Mouse (Mus musculus) CD4-positive helper T cell, adult 2 months (primary cell): ENCODE measurements at regions not wholly inside any gene's neighbourhood (a gene's known extent, or its start where the extent isn't known, plus 50 kb on each side); places are given as distances from the start of the nearest gene placed in this dataset.

ENCODE experiments used
- DNase-seq: peaks from one replicate; pipeline ENCODE4 v3.0.0-alpha.2; 2012; ENCODE audit warnings: low read depth, missing footprints, low spot score

DNA sequence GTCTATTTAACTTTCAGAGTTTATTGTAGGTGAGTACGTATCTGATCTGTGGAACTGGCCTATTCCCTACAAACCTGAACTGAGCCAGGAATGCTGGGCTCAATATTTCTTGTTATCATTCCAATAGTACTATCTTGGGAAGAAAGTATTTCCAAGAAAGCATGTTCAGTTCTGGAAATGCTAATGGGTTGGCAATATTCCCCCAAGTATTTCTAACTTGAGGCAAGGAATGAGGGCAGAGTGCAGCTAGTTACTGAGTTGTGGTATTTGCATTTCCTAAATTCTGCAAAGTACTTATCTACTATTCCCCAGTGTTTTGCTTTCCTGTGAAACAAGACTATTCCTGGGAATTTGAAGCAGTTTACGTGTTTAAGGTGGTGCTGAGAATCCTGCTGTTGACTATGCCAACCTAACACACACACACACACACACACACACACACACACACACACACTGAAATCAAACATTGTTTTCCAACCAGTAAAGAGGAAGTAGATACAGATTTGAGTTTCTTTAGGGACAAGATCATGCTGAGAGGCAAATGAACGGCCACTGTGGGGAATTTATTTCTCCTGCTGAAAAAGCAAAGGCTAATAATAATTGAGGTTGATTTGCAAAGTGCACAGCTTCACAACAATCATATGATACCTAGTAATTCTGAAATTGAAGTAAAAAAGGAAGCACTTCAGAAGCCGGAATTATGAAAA is 1248.4 kb upstream of the Zeb2 start:
- DNase-seq = no peak

DNA sequence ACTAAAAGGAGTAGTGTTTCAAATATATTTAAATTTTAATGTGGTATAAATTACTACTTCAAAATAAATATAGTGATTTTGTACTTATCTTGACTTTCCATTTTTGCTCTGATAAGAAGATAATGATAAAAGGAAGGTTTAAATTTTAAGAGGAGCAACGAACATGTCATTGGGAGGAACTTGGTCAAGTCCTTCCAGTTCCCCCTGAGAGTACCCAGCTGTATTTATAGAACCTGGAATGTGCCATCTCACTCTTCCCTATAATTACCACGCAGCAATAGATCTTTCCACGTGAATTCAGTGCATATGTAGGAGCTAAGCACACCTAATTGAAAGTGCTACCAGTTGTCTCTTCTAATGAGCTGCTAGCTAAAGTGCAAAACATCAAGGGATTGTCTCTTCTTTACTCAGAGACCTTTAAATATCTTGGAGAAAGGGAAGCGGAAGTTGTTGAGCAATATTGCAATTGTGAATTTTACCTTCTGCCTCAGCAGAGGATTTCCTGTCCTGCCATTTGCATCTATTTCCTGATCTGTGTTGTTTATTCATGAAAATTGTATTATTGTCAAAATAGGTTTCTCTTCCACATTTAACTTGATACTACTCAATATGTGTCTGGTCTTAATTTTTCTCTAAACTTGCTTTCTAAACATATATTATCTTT is 1243.0 kb upstream of the Zeb2 start:
- no peak for DNase-seq

DNA sequence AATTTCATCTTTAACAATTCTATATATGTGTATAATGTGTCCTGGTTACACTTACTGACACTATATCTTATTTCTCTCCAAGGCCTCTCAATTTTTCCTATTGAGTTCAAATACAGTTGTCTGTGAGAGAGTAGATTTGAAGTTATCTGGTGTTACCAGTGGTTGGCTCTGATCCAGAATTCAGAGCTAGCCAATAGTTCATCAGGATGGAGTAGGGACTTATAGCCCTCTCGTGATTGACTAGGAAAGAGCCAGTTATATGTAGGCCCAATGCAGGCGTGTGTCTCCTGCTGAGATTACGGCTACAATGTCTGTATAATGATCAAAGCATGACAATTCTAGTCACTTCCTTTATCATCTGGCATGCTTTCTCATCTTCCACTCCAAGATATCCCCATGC is 1241.0 kb upstream of the Zeb2 start:
- no peak for DNase-seq

DNA sequence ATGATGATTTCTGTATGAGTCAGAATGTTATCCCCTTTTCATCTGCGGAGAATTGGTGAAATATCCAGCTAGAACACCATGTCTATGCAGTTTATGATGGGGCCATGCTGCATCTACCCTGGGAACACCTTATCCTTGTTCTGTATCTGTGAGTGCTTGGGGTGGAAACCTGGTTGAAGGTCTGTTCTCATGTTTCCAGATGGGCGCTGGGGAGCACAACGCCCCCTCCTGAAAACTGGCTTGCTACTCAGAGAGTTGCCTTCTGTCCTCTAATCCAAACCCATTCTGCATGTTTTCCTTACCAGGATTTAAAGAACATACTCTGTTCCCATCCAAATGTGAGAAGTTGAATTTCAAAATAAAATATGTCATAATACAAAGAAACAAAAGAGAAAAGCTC is 1239.5 kb upstream of the Zeb2 start:
- no peak for DNase-seq

DNA sequence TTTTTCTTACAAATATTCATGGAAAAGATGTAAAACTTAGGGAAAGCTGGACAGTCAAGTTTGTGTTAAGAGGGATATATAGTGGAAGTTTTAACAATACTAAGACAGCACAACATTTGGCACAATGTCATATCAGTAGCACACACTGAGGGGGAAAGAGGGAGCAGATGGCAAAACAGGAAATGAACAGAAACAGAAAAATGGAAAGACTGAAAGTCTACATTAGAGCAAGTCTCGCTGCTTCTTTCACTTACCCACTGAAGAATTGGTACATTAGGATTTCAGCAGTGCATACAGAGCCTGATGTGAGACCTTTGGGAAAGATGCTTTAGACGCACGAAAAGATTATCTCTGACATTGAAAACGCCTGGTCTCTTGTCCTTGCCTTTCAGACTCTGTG is 1223.5 kb upstream of the Zeb2 start:
- no peak for DNase-seq

DNA sequence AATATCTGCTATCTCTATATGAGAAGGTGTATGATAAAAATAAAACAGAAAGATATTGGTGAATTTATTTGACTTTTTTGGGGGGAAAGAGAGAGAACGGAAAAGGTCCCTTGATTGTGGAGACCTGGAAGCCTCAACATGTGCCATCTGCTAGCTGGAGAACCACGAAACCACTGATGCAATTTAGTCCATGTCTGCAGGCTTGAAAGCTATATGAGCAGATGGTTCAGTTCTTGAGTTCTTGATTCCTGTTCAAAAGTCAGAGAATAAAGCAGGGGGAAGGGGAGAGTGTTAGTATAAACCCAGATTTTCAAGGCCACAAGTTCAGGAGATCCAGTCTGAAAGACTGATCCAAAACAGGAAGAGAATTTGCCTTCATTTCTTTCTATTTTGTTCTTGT is 1199.5 kb upstream of the Zeb2 start:
- DNase-seq = no peak

DNA sequence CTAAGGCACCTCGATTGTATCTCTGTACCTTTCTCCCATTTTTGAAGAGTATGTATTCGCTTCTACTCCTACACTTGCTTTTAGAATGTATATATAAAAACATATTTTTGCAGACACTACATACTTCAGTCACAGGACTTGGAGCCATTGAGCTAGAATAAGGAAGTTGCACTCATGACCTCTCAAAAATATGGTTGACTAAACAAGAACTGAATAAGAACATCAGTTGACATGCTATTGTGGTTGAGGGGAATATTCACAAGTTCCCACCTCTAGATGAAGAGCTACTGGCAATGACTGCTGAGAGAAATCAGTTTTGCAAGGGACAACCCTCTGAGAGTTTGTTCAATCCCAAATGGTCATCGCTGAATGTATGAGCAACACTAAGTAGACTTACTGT is 1198.0 kb upstream of the Zeb2 start:
- DNase-seq = no peak

DNA sequence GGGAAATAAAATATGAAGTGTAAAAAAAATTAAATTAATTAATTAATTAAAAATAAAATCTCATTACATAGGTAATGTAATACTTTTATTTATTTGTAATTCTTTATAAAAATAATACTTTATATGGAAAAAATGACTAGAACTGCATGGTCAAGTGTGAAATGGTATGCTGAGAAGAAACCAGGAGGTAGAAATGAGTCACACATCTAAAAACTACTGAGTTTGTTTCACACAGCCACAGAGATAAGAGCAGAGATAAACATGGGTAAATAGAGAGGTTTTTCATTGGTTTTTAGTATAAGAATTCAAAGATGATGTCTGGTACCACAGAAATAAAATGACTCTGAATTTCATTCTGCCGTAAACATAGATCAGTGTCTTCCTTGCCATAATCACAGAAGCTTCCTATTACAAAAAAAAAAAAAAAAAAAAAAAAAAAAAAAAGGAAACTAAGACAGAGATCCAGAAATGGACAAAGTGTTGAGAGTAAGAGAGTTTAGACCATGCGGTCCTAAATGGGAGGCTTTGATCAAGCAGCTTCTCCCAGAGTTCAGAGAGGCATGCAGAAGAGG is 1190.5 kb upstream of the Zeb2 start:
- peak; percentile 15 for DNase-seq

DNA sequence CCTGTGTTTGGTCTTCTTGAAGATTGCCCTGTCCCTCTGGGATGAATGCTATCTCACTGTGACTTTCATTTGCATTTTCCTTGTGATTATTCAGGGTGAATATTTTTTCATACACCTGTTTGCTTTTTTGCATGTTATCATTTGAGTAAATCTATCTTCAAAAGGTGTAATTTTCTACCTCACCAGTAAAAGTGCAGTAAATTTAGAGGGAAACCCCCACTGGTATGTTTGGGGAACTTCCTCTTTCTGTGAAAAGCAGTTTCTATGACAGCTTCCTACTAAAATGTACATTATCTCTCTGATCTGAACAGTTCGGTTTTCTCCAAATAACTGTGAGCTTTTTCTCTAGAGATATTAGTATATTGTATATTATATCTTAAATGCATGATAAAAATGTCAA is 1185.4 kb upstream of the Zeb2 start:
- peak; percentile 12 for DNase-seq

DNA sequence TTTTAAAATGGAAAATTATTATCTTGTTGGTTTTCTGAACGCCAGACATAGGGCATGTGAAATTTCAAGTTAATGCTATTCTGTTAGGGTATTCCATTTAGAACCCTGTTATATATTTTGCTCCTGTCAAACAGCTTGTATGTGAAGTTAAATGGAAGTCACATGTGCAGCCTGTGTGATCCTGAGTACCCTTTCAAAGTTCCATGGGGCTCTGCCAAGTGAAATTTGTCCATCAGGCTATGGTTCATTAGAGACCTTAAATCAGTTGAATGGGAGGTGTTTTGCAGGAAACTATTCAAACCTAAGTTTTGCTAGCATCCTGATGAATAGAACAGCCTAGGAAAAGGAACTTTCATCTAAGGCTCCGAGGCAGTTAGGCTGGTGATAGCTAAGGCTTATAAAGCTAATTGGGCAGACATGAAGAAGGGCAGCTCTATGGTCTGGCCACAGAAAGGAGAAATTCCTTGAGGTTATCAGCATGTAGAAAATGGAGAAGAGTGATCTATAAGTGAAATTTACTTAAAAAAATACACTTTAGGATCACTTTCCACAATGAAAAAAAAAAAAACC is 1180.2 kb upstream of the Zeb2 start:
- DNase-seq = no peak

DNA sequence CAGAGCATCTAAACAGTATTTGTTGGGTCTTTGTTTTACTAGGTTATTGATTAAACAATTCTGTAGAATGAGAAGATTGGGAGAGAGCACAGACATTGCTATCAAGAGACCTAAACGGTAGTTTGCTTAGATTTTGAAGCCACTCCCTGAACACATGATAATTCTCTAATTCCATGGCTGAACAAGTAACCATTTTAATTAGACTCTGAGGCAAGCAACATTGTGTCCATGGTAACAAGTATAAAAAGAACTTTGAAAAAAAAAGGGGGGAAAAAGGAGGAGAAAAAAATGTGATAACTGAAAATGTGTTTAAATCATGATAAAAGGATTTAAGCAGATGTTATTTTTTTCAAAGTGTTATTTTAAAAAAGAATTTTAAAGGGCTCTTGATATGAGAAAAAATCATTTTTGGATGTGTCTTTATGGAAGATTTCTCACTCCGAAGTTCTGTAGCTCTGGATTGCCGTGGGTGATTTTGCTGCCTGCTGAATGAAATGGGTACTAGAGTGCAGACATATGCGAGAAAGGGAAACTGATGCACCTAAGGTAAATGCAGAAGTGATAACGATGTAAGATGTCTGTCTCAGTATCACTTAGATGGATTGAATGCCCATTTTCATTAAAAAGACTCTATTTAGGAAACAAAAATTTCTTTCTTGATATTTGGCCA is 1166.9 kb upstream of the Zeb2 start:
- no peak for DNase-seq

DNA sequence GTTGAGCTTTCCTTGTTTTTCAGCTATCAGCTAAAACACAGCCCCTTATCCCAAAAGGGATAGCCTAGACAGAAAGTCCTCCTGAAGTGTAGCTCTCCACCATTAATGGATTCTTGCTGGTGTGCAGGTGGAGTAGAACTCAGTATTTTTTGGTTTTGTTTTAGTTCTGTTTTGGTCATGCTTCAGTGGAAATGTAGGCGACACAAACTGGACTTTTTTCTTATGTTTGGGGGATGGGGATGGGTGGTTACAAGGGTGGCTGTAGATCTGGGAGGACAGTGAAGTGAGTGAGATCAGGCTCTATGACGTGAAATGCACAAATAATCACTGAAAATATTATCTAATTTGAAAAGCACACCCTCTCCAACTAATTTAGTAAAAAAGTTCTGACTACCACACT is 1163.6 kb upstream of the Zeb2 start:
- DNase-seq = no peak

DNA sequence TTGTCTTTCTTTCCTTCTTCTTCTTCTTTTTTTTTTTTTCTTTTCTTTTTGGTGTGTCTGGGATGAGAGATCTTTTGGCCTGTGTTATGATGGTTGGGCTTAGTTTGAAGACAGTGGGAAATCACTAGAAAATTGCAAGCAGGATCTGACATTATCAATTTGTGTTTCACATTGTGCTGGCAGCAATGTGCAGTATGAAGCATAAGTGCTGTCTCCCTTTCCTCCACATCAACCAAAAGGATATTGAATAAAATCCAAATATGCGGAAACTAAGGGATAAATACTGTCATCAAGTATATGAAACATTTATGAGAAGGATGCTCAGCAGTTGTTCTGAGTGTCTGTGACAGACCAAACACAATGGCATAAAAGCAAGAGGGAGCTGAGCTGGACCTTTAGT is 1144.4 kb upstream of the Zeb2 start:
- no peak for DNase-seq

DNA sequence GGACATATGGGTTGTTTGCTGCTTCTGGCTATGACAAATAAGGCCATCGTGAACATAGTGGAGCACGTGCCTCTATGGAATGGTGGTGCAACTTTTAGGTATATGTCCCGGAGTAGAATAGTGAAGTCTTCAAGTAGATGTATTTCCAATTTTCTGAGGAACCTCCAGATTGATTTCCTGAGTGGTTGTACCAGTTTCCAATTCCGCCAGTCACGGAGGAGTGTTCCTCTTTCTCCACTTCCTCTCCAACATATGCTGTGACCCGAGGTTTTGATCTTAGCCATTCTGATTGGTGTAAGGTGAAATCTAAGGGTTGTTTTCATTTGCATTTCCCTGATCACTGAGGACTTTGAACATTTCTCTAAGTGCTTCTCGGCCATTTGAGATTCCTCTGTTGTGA is 1134.4 kb upstream of the Zeb2 start:
- no peak for DNase-seq

DNA sequence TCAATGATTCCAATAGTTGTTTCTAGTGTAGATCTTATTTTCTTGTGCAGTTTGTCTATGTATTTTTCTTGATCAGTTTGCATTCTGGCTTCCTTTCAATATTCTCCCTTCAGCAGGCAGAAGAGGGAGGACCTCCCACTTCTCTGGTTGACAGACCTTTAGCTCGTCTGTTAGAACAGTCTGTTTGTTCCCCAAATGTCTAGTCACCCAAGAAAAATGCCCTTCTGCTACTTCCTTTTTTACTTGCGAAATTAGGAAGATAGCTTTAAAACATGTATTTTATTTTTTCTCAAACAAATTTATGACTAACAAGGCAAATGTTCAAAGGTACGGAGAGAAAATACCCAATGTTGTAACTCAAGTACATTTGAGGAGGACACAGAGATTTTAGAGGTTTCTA is 1128.5 kb upstream of the Zeb2 start:
- no peak for DNase-seq

DNA sequence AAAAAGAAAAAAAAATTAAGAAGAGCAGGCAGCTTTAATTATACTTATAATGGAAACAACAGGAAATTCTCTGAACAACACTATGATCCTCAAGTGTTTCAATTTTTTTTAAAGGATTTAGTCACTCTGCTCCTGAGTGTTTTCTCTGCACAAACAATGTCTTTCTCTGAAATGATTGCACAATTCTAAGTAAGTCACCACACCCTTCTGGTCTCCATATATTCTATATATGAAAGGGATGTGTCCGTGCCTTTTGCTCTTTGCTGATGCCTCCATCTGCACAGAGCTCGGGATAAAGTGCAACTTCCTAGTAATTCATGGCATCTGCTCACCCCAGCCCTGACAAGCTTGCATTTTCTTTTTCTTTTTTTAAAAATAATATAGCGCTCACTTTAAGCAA is 1127.5 kb upstream of the Zeb2 start:
- DNase-seq = no peak

DNA sequence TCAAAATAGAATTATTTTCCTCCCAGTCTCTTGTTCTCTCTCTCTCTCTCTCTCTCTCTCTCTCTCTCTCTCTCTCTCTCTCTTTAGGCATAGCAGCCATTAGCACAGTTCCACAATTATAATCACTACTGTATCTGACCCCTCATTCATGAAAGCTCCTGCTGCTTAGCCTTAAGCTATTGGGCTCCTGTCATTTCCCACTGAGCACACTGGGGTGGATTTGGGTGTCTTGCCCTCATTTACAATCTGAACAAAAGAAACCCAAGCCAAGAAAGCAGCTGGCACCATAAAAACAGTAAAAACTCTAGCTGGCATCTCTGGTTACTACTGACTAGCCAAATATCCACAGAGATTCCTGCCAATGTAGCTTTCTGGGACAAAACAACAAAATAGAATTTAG is 1125.6 kb upstream of the Zeb2 start:
- no peak for DNase-seq

DNA sequence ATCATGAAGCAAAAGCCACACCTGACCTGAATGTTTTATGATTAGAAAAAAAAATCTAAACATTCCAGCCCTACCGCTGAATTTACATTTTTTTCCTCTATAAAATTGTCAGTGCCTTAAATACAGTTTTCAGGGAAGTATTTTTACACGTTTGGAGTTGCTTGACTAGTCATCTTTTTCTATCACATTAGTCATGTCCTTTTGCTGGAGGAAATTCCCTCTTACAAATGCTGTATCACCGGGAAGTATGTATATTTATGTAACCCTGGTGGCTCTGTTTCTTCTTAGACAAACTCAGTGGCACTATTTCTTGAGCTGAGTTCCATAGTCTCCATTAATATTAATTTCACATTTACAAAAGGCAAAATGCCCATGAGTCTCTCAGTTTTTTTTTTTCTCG is 1122.7 kb upstream of the Zeb2 start:
- no peak for DNase-seq

DNA sequence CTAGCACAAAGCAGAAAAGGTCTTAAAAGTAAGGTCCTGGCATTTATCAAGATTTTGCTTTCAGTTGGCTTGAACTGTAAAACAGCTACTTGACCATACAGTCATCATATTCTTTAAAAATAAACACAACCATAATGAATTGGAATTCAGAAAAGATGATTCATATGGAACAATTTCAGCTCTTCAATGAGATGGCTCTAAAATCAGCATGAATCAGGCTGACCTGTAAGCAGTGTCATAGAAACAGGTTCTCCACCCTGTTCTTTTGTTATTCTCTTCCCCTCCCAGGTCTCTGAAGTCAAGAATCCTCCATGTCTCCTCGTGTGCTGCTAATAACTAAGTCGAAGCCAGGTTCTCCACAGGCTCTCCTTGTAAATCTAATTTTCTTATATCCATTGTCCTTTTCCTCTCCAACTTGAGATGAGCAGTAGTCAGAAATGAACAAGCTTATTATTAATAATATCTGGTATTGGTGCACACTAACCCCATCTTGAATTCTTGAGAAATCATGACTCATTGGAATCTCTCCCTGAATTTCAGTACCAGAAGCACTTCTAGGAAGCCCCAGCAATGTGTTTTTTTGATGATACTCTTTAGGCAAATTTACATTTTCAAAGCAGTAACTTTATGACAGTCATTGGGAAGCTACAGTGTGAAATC is 1113.7 kb upstream of the Zeb2 start:
- no peak for DNase-seq

DNA sequence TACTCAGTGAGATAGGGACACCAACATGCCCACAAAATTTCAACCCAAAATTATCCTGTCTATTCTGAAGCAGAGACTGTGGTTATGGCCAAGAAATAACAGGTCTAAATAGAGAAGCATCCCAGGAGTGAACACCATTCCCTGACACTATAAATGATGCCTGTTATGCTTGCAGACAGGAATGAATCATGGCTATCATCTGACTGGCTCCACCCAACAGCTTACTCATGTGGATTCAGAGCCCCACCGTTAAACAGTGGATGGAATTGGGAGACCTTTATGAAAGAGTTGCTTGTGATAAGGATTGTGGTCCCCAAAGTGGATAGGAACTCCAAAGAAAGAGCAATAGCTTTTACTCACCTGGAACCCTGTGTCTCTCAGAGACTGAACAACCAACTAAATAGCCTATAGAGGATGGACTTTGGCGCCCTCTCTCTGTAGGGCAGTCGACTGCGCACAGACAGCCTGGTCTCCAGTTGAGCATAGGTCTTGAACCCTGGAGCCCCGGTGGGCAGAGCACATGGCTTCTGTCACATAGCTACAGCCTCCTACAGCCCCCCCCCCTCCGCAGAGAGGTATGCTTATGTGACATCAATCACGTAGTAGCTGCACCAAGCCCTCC is 1101.3 kb upstream of the Zeb2 start:
- DNase-seq = no peak

DNA sequence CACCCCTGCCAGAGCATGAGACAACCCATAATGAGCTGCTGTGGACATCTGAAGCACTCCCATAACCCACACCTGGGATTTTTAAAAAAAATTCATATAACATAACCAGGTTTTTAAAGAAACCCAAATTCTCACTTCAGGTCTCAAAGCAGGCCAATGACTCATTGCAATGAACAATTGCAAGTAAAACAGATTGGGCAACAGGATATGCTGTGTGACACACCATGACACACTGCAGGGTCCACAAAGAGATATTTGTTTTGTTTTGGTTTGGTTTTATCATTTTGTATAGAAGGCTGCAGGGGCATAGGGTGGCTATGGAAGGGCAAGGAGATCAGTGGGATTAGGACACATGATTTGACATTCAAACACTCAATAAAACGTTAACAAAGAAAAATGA is 1082.1 kb upstream of the Zeb2 start:
- no peak for DNase-seq
